Mouse (Mus musculus) CH12.LX (cell line): ENCODE measurements at regions not wholly inside any gene's neighbourhood (a gene's known extent, or its start where the extent isn't known, plus 50 kb on each side); places are given as distances from the start of the nearest gene placed in this dataset.

Experiments used
- BHLHE40 ChIP-seq: IDR thresholded peaks from 2 replicates; pipeline ENCODE4 v1.6.1; 2011; ENCODE audit warnings: mild to moderate bottlenecking, low read depth, low read length, improper control_type of control experiment
- CTCF ChIP-seq, 2 experiments: IDR thresholded peaks in 1 of 2; conservative IDR thresholded peaks in 1 of 2; 2 replicates each; pipeline ENCODE4 v1.5.1; 2011 to 2012; ENCODE audit warnings: low read depth in 2 of 2, low read length in 2 of 2, improper control_type of control experiment in 1 of 2, inconsistent platforms in 1 of 2, mild to moderate bottlenecking in 1 of 2, moderate library complexity in 1 of 2
- JUN ChIP-seq: IDR thresholded peaks from 2 replicates; pipeline ENCODE4 v1.6.1; 2011; ENCODE audit warnings: low read depth, mild to moderate bottlenecking, low read length, improper control_type of control experiment, moderate library complexity; ENCODE audit not compliant: insufficient read depth
- MYC ChIP-seq: IDR thresholded peaks from 2 replicates; pipeline ENCODE4 v1.6.1; 2011; ENCODE audit warnings: low read depth, mild to moderate bottlenecking, improper control_type of control experiment, low read length
- RCOR1 ChIP-seq: conservative IDR thresholded peaks from 2 replicates; pipeline ENCODE4 v1.6.1; 2012; ENCODE audit warnings: low read depth, mild to moderate bottlenecking, inconsistent platforms, low read length, improper control_type of control experiment
- ZKSCAN1 ChIP-seq: IDR thresholded peaks from 2 replicates; pipeline ENCODE4 v1.6.1; 2012; ENCODE audit warnings: low read depth, inconsistent platforms, low read length, improper control_type of control experiment, borderline replicate concordance

- no peak for TF ChIP-seq CTCF (conservative IDR thresholded peaks at IDR 0.05 in 1 of 2, IDR thresholded peaks at IDR 0.05 in 1 of 2; ENCODE audit: low read depth in 2 of 2, low read length in 2 of 2)
- no peak for TF ChIP-seq MYC
- no peak for TF ChIP-seq RCOR1
- no peak for TF ChIP-seq ZKSCAN1
- no peak for TF ChIP-seq JUN
- TF ChIP-seq BHLHE40 = no peak
Measured at GRCm38 (mm10) chr6:81190218-81190617, 733.3 kb upstream of the Gcfc2 start.
